21 mouse cellular contexts compared by ENCODE assay signal in the genomic region with DNA sequence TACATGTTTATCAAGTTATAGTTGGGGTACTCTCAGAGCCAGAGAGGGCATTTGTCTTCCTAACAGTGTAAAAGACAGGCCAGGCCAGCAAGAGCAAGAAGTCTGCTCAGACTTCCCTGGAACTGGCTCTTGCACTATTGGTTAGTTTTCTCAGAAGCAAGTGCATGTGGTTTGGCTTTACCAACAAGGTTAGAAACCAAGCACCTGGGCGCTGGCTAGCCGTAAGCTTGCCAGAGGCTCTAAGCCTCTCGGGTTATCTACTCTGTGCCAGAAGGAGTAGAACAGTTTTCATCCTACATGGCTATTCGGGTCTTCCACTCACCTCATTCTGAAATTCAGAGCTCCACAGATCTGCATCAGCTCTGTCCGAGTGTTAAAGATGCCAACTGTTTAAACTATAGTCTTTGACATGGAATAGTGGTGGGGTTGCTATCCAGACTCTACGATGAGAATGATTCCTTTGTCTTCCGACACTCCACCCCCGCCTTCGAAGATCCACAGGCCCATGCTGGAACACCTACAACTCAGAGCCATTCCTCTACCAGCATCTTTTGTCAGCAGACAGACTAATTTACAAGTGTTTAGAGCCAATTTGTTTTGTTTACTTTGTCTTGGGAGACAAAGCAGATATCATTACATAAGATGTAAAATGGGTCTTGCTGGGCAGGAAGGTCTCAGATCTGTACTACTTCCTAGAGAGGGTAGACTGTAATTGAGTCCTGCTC.
"Had no signal": no experiment of that assay in that cellular context is flagged by ENCODE, and none has a peak within 500 bp of the region (broad histone marks: within the 10 kb centered on the region; RNA-seq: fewer than 3 reads in every experiment).

No protein-coding gene starts in this region.

- H3K9ac ChIP-seq: liver, postnatal 0 days; lung, embryonic 15.5 days; midbrain, embryonic 12.5 days; neural tube, embryonic 13.5 days; neural tube, embryonic 15.5 days had no signal

- ATAC-seq: liver, postnatal 0 days; lung, postnatal 0 days; midbrain, embryonic 16.5 days had no signal

- DNase-seq: liver, postnatal 0 days; lung, adult 2 months; lung, postnatal 14 days; lung, postnatal 36 days; midbrain, embryonic 14.5 days; retina, postnatal 1 day; right cerebral cortex, adult 18-20 months; right cerebral cortex, postnatal 14 days; spleen, adult 18-20 months; thymus, adult 18-20 months; thymus, postnatal 14 days; thymus, postnatal 36 days had no signal

- H3K9me3 ChIP-seq: lung, embryonic 15.5 days; megakaryocyte, embryonic 14.5 days; midbrain, embryonic 12.5 days; neural tube, embryonic 13.5 days; neural tube, embryonic 15.5 days had no signal

- H3K27ac ChIP-seq: lung, embryonic 15.5 days; macrophage; midbrain, embryonic 12.5 days; neural tube, embryonic 13.5 days; neural tube, embryonic 15.5 days had no signal

- H3K4me1 ChIP-seq: lung, embryonic 15.5 days; midbrain, embryonic 12.5 days; neural tube, embryonic 13.5 days; neural tube, embryonic 15.5 days had no signal

- H3K4me3 ChIP-seq: lung, embryonic 15.5 days; megakaryocyte, embryonic 14.5 days; midbrain, embryonic 12.5 days; myocyte; neural tube, embryonic 13.5 days; neural tube, embryonic 15.5 days had no signal

- H3K36me3 ChIP-seq: lung, embryonic 15.5 days; midbrain, embryonic 12.5 days; neural tube, embryonic 13.5 days; neural tube, embryonic 15.5 days had no signal

- H3K27me3 ChIP-seq: lung, embryonic 15.5 days; megakaryocyte, embryonic 14.5 days; midbrain, embryonic 12.5 days; neural tube, embryonic 13.5 days; neural tube, embryonic 15.5 days had no signal

- H3K4me2 ChIP-seq: lung, embryonic 15.5 days; midbrain, embryonic 12.5 days; neural tube, embryonic 13.5 days; neural tube, embryonic 15.5 days had no signal
